Mouse (Mus musculus): ENCODE data around the gene Prex1. TPM values are rescaled to one million over a fixed set of nuclear protein-coding genes. Genes with fewer than 3 reads are reported as not detected.

The Prex1 gene
- total RNA-seq, 2 experiments from 2014 or later = 15.9 to 19.8 TPM

GRCm38 (mm10) chr2:166693394-166693793 is 20.2 kb downstream of the Prex1 start:
- ATAC-seq (replicated peaks; ENCODE audit: low FRiP score, poor library complexity, severe bottlenecking) = no peak

DNA sequence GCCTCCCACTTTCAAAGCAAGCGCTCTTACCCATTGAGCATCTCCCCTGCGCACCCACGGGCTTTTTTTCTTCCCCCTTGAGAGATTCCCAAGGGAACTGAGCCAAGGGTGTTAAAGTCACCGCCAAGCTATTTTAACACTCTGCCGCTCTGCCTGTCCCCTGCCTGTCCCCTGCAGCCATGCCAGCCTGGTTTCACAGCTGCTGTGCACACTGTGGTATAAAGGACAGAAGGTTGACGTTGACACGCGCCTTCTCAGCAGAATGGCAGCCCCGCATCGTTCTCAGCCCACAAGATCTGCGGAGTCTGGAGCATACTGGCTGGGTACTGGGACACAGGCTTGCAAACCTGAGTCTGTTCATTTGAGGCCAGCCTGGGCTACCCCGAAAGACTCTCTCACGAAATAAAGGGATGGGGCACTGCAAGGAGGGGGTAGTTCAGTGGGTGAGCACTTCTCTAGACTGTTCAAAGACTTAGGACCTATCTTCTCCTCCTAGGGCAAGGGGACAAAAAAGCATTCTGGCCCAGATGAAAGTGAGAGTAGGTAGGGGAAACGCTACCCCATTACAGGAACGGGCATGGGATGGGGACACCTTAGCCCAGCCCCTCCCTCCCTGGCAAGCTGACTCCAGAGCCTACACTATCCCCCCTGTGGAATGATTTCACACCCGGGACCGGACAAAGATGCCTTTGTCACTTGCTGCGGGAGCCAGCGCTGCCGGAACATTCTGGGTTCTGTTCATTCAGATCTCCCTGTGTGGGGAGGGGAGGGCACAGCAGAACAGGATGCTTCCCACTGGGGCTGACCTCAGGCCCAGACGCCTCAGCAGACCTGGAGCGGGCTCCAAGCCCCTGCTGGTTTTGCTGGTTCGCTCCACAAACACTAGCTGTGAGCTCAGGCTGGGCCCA is 21.8 kb downstream of the Prex1 start:
- ATAC-seq (replicated peaks; ENCODE audit: low FRiP score, poor library complexity, severe bottlenecking) = no peak

GRCm38 (mm10) chr2:166686917-166687316 is 26.7 kb downstream of the Prex1 start:
- ATAC-seq (replicated peaks; ENCODE audit: low FRiP score, poor library complexity, severe bottlenecking) = no peak

DNA sequence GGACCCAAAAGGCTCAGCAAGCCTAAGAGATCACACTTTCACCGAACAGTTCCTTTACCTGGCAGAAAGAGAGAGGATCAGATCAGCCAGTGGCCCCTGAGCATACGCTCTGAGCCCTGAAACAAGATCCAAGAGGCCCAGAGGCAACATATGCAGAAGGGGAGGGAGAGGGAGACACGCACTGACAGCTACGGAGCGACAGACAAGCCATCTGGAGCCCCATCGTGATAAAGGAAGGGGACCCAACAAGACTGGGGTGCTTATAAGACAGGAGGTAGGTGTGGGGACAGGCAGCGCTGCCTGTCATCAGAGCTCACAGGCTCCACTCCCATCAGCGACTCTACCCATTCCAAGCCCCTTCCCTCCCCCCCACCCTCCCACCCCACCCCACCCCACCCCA is 27.8 kb downstream of the Prex1 start:
- no peak for ATAC-seq (replicated peaks; ENCODE audit: low FRiP score, poor library complexity, severe bottlenecking)

DNA sequence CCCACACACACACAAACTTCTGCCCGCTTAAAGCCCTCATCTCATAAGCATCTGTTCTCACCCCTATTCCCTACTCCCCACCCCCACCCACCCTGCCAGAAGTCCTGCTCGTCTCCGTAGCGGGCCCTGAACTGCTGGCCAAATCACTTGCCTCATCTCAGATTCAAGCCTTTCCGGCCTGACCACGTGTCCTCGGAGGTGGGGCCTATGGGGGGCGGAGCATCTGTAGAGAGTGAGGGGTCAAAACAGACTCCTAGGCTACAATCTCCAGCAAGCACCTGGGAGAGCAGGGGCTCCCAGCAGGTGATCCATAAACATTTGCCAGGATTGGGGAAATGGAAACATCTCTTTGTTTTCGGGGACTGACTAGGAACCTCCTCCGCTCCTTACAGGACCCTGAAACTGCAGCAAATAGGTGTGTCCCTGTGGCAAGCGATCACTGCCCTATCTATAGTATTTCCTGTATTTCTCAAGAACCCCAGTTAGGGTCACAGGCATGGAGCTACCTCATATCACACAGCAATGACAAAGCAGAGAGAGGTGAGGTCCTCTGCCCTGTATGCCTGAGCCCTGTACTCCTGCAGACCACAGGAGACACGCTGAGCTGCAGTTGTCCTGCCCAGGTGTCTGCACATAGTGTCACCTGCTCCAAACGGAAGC is 29.6 kb downstream of the Prex1 start:
- no peak for ATAC-seq (replicated peaks; ENCODE audit: low FRiP score, poor library complexity, severe bottlenecking)

- no peak for ATAC-seq (replicated peaks; ENCODE audit: low FRiP score, poor library complexity, severe bottlenecking)
Measured at GRCm38 (mm10) chr2:166682866-166683265, 30.8 kb downstream of the Prex1 start.

DNA sequence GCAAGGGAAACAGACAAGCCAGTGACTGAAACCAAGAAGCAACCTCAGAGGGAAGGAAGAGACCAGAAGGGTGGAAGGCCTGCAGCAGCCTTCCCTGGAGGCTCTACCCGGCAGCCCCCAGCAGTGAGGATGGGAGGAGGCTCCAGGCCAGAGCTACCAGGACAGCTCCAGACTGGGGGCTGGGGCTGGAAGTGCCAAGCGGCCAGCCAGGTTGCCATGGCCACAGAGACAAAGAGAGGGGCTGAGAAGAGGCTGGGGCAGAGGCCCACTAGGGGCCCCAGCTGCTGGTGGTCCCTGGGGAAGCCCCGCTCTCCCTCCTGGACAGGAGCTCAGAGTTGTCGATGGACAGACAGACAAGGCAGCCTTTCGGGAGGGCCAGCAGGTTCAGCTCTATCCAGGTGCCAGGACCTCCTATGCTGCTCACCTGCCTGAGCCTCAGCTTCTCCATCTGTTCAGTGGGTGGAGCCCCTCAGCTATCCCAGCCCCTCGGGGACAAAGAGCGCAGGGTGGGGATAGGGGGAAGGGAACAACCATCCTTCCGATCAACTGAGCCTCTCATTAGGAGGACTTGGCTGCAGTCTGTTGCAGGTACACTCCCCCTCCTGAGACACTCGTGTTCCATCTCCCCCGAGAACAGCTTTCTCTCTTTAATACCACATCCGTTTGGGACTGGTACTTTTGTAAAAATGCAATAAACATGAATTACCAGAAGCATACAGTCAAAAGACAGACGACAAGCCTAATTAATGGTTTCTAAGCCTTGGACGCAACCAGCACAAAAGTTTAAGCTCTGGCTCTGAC is 34.5 kb downstream of the Prex1 start:
- no peak for ATAC-seq (replicated peaks; ENCODE audit: low FRiP score, poor library complexity, severe bottlenecking)

- ATAC-seq (replicated peaks; ENCODE audit: low FRiP score, poor library complexity, severe bottlenecking) = no peak
Measured at GRCm38 (mm10) chr2:166676933-166677332, 36.7 kb downstream of the Prex1 start.

- no peak for ATAC-seq (replicated peaks; ENCODE audit: low FRiP score, poor library complexity, severe bottlenecking)
Measured at GRCm38 (mm10) chr2:166676498-166676897, 37.1 kb downstream of the Prex1 start.

GRCm38 (mm10) chr2:166675588-166676444 is 37.8 kb downstream of the Prex1 start:
- ATAC-seq (replicated peaks; ENCODE audit: low FRiP score, poor library complexity, severe bottlenecking) = no peak

GRCm38 (mm10) chr2:166674693-166675092 is 38.9 kb downstream of the Prex1 start:
- no peak for ATAC-seq (replicated peaks; ENCODE audit: low FRiP score, poor library complexity, severe bottlenecking)

DNA sequence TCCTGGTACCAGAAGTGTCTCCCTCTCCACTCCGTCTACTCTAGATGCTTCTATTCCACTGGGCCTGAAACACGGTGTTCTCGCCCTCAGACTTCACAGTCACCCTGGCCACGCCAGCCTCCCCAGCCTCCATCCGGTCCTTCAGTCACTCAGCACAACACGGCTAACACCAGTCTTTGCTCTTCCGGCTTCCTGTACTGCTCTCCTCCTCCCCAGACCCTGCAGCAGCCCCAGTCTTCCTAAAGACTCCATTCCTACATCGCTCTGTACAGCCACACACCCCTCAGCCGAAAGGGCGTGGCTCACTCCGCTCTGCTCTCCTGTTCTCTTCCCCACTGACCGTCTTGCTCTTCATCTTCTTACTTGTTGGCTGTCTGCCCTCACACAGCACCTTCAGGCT is 39.7 kb downstream of the Prex1 start:
- ATAC-seq (replicated peaks; ENCODE audit: low FRiP score, poor library complexity, severe bottlenecking) = no peak

DNA sequence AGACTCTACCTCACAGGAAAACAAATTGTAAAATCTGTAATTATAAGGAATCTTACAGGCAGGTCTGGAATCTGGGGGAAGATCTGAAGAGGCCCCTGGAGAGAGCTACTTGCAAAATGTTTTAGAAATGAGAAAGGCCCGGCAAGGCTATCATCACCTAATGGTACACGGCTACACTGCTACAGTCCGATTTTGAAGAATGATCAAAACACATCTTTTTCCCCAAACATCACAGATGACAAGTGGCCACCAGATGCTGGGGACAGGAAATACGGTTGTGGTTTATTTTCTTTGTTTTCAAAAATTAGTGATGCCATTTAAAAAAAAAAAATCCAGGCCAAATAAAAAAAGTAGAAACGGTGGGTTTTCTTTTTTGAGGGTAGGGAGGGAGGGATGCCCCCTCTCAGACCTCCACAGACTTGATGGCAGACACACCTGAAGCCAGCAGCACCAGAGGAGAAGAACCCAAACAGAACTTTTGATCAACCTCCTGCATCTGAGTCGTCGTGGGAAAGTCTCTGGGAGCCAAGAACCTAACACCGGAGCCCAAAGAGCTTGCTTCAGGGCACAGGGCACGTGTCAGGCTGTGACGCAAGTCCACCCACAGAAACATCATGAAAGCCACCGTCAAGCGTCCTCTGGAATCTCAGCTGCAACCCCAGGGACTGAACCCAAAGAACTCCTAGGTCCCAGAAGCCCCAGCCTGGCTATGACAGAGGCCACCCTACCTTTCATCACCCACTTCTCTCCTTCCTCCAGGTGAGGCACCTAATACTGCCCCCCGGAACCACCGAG is 41.3 kb downstream of the Prex1 start:
- ATAC-seq (replicated peaks; ENCODE audit: low FRiP score, poor library complexity, severe bottlenecking) = no peak

DNA sequence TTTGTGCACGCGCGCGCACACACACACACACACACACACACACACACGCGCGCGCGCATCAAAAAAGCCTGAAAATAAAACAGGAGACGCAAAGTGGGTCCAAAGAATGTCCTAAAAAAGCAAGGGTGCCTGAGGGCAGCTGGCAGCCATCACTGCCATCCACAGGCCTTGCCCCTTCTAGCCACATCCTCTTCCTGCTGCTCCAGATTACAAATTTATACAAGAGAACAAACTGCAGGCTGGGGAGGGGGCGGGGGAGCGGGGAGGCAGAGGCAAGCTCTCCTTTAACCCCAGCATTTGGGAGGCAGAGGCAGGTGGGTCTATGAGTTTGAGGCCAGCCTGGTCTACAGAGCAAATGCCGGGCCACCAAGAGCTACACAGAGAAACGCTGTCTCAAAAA is 42.0 kb downstream of the Prex1 start:
- ATAC-seq (replicated peaks; ENCODE audit: low FRiP score, poor library complexity, severe bottlenecking) = no peak

- no peak for ATAC-seq (replicated peaks; ENCODE audit: low FRiP score, poor library complexity, severe bottlenecking)
Measured at GRCm38 (mm10) chr2:166671019-166671418, 42.6 kb downstream of the Prex1 start.

GRCm38 (mm10) chr2:166669922-166670321 is 43.7 kb downstream of the Prex1 start:
- no peak for ATAC-seq (replicated peaks; ENCODE audit: low FRiP score, poor library complexity, severe bottlenecking)

GRCm38 (mm10) chr2:166667790-166668695 is 45.6 kb downstream of the Prex1 start:
- ATAC-seq (replicated peaks; ENCODE audit: low FRiP score, poor library complexity, severe bottlenecking) = no peak

DNA sequence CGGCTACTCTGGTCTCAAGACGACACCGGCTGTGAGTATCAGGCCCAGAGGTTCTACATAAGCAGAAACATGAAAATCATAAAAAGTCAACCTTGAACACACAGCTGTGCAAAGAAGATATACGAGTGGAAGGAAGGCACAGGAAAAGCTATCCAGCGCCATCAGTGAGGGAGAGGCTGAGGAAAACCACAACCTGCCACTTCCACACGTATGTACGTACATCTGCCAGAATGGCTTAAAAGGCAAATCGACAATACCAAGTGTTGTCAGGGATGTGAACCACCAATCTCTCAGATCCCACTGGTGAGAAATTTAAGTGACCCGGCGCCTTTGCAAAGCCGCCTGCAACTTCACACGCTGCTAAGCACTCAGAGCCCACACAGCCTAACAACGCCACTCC is 47.5 kb downstream of the Prex1 start:
- no peak for ATAC-seq (replicated peaks; ENCODE audit: low FRiP score, poor library complexity, severe bottlenecking)
